Mouse (Mus musculus) cerebellum, adult (tissue): ENCODE data around the gene Specc1l.

Experiments
- ATAC-seq: cut with Nextera tagmentation; 2 replicates; pipeline ENCODE4 v1.9.2; 2017; ENCODE audit warnings: mild to moderate bottlenecking, moderate library complexity, mixed read lengths; ENCODE audit not compliant: insufficient number of reproducible peaks, low FRiP score, low TSS enrichment

Specc1l gene

GRCm38 (mm10) chr10:75222611-75222998, 10.7 kb downstream of the Specc1l start:
- no peak for ATAC-seq

GRCm38 (mm10) chr10:75224154-75224553, 12.3 kb downstream of the Specc1l start:
- ATAC-seq, result no peak

GRCm38 (mm10) chr10:75224630-75225029, 12.8 kb downstream of the Specc1l start:
- no peak for ATAC-seq

GRCm38 (mm10) chr10:75227381-75227780, 15.5 kb downstream of the Specc1l start:
- ATAC-seq, result no peak

GRCm38 (mm10) chr10:75230572-75230971, 18.7 kb downstream of the Specc1l start:
- ATAC-seq, result no peak

- ATAC-seq, result no peak
These were observed 20.0 kb downstream of the Specc1l start for GRCm38 (mm10) chr10:75231876-75232275.

- no peak for ATAC-seq
These were observed 20.8 kb downstream of the Specc1l start for GRCm38 (mm10) chr10:75232612-75233155.

GRCm38 (mm10) chr10:75233489-75233888, 21.6 kb downstream of the Specc1l start:
- ATAC-seq, result no peak

GRCm38 (mm10) chr10:75235726-75236125, 23.9 kb downstream of the Specc1l start:
- no peak for ATAC-seq

GRCm38 (mm10) chr10:75236156-75236555, 24.3 kb downstream of the Specc1l start:
- ATAC-seq, result no peak

GRCm38 (mm10) chr10:75237166-75237565, 25.3 kb downstream of the Specc1l start:
- ATAC-seq, result no peak

GRCm38 (mm10) chr10:75240583-75241250, 28.8 kb downstream of the Specc1l start:
- ATAC-seq, result no peak

- ATAC-seq, result peak; percentile 84
These were observed 33.9 kb downstream of the Specc1l start for GRCm38 (mm10) chr10:75245806-75246205.

GRCm38 (mm10) chr10:75246331-75246730, 34.5 kb downstream of the Specc1l start:
- 0 out of 2 replicates have a peak, but pooled peaks have one; percentile 33 for ATAC-seq

- no peak for ATAC-seq
These were observed 39.1 kb downstream of the Specc1l start for GRCm38 (mm10) chr10:75251011-75251410.

- ATAC-seq, result no peak
These were observed 40.6 kb downstream of the Specc1l start for GRCm38 (mm10) chr10:75252301-75253022.

GRCm38 (mm10) chr10:75255091-75255490, 43.2 kb downstream of the Specc1l start:
- ATAC-seq, result no peak

- no peak for ATAC-seq
These were observed 45.5 kb downstream of the Specc1l start for GRCm38 (mm10) chr10:75257401-75257800.

GRCm38 (mm10) chr10:75258241-75258640, 46.4 kb downstream of the Specc1l start:
- no peak for ATAC-seq

- no peak for ATAC-seq
These were observed 49.4 kb downstream of the Specc1l start for GRCm38 (mm10) chr10:75261268-75261667.

GRCm38 (mm10) chr10:75264993-75265555, 53.2 kb downstream of the Specc1l start:
- ATAC-seq, result no peak
